Mouse (Mus musculus): Measurements from ENCODE around the gene Hspd1. TPM values are rescaled to one million over a fixed set of nuclear protein-coding genes. Genes with fewer than 3 reads are reported as not detected.

Hspd1 gene
- total RNA-seq, 2 experiments from 2014 or later, result 382 to 415 TPM

DNA sequence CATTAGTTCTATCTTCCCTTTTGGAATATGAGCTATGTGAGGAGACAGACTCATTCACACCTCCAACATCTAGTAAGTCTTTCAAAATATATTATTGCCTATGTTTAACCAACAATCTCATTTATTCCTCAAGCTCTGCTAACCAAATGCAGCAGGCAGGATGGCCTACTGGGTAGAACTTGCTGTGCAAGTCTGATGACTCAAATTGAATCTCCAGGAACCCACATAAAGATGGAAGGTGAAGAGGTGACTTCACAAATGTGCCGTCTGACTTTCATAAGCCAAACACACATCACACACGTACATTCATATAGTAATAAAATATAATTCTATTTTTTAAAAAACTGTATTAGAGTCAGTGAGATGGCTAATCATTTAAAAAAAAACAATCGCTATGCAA, 36.4 kb downstream of the Hspd1 start:
- intact Hi-C loops (cut with DNase I), result loop anchor here (1.0 to 2.0 kb wide), 2 partner anchors 24 to 185 kb away; partner anchors contain the start of genes Mars2 and Sf3b1

DNA sequence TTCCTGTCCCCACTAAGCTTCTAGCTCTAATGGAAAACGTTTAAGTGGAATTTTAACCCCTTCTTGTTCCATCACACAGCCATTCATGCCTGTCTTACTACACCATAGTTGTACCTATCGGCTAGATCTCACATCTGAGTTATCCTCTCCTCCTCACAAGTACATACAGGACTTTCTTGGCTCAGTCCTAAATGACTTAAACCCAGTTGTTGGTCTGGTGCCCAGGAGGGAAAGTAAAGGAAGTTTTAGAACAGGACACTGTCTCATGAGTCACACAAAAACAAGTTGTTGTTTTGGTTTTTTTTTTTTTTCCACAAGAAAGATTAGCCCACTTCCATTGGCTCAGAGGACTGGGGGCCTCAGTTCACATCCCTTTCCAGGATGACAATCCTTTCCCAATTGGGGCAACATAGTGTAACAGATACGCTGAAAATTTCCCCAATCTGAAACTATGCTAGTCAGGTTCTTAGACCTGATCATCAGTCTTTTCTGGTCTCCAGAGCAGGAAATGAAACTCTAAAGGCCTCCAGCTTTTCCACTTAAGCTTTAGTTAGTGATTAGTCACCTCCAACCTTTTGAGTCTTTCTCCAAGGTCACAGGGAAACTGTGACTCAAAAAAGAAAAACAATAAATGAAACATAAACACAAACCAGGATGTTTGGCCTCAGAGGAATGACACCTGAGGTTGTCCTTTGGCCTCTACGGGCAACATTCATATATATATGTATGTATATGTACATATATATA, 39.0 kb downstream of the Hspd1 start:
- intact Hi-C loops (cut with DNase I), result no loop called here
- DNase-seq, result no peak

More for the DNA sequence above, 36.4 kb downstream of the Hspd1 start:
- DNase-seq, result no peak

DNA sequence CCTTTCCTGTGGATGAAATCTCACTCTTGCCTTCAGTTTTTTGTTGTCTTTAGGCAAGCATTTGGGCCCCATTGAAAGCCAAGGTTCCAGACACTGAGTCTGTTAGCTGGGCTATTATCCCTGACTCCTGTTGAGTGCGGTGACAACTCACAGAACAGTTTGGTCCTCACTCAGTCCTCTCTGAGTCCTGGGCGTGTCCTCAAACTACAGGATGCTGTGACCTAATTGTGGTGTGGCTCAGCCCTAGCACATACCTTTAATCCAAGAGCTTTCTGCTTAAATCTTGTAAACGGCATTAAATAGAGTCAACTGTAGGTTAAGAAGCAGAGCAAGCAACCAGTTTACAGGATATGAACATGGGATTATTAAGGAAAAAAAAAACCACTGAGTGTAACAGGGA, 44.9 kb downstream of the Hspd1 start:
- DNase-seq, result no peak
- intact Hi-C loops (cut with DNase I), result no loop called here

DNA sequence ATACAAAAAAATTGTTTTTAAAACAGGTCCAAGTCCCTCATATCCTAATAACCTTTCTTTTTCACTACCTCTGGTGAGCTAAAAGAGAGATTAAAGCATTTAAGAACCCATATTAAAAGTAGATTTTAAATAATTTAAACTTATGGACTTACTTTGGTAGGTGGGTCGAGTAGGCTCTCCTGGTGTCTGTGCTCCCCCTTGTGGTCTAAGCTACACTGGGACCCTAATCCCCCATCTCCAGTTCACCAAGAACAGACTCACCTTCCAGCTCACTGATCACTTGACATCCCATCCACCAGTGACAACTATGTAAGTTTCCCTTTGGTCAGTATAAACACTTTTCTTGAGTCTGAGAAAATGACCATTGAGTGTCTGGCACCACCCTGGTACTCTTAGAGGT, 45.8 kb downstream of the Hspd1 start:
- intact Hi-C loops (cut with DNase I), result no loop called here
- no peak for DNase-seq

DNA sequence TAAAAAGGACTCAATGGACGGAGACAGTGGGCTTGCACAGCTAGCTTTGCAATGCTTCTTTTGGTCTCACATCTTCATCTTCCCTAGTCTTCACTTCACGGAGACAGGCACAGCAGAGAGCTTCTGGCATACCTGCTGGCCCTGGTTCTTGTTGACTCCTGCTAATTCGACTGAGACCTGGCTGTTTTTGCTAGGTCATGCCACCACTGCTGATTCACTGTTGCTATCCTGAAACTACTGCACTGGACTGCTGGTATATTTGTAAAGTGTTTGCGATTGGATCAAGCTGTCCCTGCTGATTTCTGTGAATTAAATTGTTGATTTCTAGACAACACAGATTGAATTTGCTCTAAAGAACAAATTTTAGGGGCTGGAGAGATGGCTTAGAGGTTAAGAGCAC, 46.4 kb downstream of the Hspd1 start:
- intact Hi-C loops (cut with DNase I), result no loop called here
- no peak for DNase-seq

DNA sequence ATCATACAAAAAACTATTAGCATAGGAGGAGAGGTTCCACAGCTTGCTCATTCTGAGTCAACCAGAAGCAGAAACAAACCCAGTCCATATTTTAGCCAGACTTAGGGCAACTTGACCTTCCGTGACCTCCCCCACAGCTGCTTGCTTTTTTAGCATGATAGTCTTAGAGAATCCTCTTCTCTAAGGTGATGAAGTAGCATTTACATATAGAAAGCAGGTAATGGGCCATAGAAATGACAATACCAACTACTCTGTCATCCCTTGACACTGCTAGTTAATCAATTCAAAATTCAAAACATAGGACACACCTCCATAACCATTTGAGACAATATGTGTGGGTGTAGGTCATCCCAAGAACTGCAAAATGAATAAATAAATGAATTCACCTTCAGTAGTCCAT, 48.1 kb downstream of the Hspd1 start:
- no peak for DNase-seq
- intact Hi-C loops (cut with DNase I), result no loop called here

DNA sequence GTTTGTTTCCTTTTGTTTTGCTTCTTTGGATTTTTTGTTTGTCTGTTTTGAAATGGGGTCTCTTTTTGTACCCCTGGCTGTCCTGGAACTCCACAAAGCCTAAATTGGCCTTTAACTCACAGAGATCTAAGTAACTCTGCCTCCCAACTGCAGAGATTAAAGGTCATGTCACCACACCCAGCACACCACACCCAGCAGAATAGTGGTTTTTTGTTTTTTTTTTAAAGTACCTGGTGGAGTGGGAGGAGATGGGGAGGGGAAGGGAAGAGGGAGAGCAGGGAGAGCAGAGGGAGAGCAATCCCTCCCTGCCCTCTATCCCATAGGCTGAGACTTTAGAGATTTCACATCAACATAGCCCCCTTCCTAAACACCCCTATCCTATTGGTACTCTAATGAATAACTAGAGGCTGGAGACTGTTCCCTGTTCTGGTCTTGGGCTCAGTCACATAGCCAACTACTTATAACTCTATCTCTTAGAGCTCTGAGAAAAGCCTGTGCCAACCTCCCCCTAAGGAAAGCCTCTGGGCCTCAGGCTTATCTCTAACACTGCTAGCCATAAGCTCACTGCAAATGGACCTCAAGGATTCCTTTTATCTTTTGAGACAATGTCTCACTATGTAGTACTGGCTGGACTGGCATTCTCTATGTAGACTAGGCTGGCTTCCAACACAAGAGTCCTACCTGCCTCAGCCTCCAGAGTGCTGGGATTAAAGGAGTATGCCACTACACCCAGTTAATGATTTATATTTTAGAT, 56.8 kb downstream of the Hspd1 start:
- no peak for DNase-seq
- intact Hi-C loops (cut with DNase I), result no loop called here

DNA sequence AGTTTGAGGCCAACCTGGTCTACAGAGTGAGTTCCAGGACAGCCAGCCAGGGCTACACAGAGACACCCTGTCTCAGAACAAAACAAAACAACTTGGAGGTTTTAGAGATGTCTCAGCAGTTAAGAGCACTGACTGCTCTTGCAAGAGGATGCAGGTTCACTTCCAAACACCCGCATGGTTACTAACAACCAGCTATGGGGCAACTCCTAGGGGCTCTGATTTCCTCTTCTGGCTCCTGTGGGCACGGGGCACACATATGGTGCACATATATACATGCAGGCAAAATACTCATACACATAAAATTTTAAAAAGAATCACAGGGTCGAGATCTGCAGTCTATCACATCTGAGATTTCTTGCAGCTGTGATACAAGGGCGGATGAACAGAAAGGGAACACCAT, 58.6 kb downstream of the Hspd1 start:
- intact Hi-C loops (cut with DNase I), result loop anchor here (5.0 kb wide), 1 partner anchor 103 kb away; the partner anchor contains the start of gene Mob4
- no peak for DNase-seq

DNA sequence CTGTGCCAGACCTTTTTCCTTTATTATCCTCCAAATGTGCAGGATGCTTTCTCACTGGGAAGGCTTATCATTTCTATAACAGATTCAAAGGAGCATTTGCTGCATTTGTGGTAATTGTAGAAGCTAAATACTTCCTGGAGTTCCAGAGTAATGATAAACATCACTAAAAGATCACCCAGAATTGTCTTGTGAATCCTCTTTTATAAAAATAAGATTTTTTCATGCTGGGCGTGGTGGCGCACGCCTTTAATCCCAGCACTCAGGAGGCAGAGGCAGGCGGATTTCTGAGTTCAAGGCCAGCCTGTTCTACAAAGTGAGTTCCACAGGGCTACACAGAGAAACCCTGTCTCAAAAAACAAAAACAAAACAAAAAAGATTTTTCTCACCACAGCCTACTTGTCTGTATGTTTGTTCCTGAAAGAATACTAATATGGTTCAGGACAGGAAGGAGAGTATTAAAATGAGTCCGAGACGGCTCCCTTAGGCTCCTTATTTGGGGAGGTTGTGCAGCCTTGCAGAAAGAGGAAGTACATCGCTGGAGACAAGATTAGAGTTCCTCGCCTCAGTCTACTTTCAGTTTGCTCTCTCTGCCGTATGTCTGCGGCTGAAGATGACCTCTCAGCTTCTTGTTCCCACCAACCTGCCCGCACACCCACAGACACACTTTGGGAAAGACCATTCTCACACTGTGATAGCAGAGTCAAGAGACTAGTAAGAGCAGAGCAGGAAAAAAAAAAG, 59.4 kb downstream of the Hspd1 start:
- intact Hi-C loops (cut with DNase I), result loop anchor here (5.0 kb wide), 1 partner anchor 104 kb away; the partner anchor contains the start of gene Mob4
- DNase-seq, result peak in 1 of 2 experiments; percentile 25

DNA sequence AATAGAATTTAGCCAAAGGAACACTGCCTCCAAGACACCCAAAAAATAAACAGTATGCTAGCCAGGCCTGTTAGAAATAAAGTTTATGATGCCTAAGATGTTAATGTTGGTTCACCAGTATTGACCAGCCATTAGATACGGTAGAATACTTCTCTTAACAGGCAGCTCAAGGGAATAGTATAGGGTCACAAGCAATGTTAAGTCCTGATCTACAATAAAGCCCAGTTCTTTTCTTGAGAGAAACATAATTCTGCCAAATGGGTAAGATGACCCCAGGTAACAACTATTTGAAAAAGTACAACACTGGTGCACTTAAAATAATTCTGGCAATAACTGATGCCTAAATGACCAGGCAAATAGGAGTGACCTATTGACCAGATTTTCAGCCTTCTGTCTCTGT, 60.1 kb downstream of the Hspd1 start:
- no peak for DNase-seq
- intact Hi-C loops (cut with DNase I), result loop anchor here (1.0 to 5.0 kb wide), 3 partner anchors 23 to 104 kb away; partner anchors contain the start of genes Hspd1, Hspe1 and Mob4

Other genes starting within 250 kb of the Hspd1 start
- gene Ankrd44, start 161.9 kb downstream of the Hspd1 start, total RNA-seq (2021), result 10 to 100 TPM; 13.2 to 15.7 TPM
- gene Sf3b1, start 60.8 kb downstream of the Hspd1 start, total RNA-seq (2021), result 10 to 100 TPM; 76.4 to 83.0 TPM
- gene Coq10b, start 35.5 kb downstream of the Hspd1 start, total RNA-seq (2021), result 10 to 100 TPM; 38.0 to 76.2 TPM
- gene Hspe1, start 111 bp downstream of the Hspd1 start, total RNA-seq (2021), result 100 to 1,000 TPM; 167 to 177 TPM
- 10 to 100 TPM; 30.3 to 35.4 TPM for gene Mob4, start 43.0 kb upstream of the Hspd1 start, total RNA-seq (2021)
- gene Rftn2, start 138.5 kb upstream of the Hspd1 start, total RNA-seq (2021), result 10 to 100 TPM; 12.7 to 13.9 TPM
- 1 to 10 TPM; 4.6 to 4.9 TPM for gene Mars2, start 148.9 kb upstream of the Hspd1 start, total RNA-seq (2021)

All from heart, postnatal 36 days (tissue).